Mouse (Mus musculus) C2C12 (cell line): ENCODE data around the gene Bsn.

Source experiments
- CTCF ChIP-seq: IDR thresholded peaks from one replicate; pipeline ENCODE4 v1.5.1; 2011; ENCODE audit not compliant: control insufficient read depth, insufficient read depth, insufficient read length
- FOSL1 ChIP-seq: IDR thresholded peaks from one replicate; pipeline ENCODE4 v1.8.0; 2011; ENCODE audit warnings: mild to moderate bottlenecking, low read length; ENCODE audit not compliant: poor library complexity, insufficient read depth, severe bottlenecking
- MAX ChIP-seq: IDR thresholded peaks from one replicate; pipeline ENCODE4 v1.6.1; 2011; ENCODE audit warnings: mild to moderate bottlenecking, control low read depth

- TF ChIP-seq CTCF (no peak), MAX (no peak), FOSL1 (no peak)
Observed at GRCm38 (mm10) chr9:108203015-108203414, 12.8 kb upstream of the Bsn start.
